Mouse (Mus musculus) CH12.LX (cell line): ENCODE results near the gene Gm49388. TPM values are rescaled to one million over a fixed set of nuclear protein-coding genes. Genes with fewer than 3 reads are reported as not detected.

Source experiments
- DNase-seq: peaks from one replicate; pipeline ENCODE4 v3.0.0-alpha.2; 2013; ENCODE audit errors: extremely low read depth
- H3K27ac ChIP-seq: 2 replicates; pipeline ENCODE4 v1.5.1; 2012; ENCODE audit warnings: low read depth, mild to moderate bottlenecking, control low read depth, moderate library complexity; ENCODE audit not compliant: insufficient read depth
- H3K27me3 ChIP-seq: replicated peaks from 2 replicates; pipeline ENCODE3; 2012; ENCODE audit warnings: inconsistent platforms
- H3K36me3 ChIP-seq, 2 experiments: replicated peaks in 1 of 2; 2 replicates each; pipeline versions ENCODE3 to v1.6.1; 2012; ENCODE audit warnings: inconsistent platforms in 1 of 2, low read length in 1 of 2, mild to moderate bottlenecking in 1 of 2, mixed read lengths in 1 of 2, moderate library complexity in 1 of 2; ENCODE audit not compliant: control insufficient read depth in 1 of 2, insufficient read depth in 1 of 2
- H3K4me1 ChIP-seq, 2 experiments: 2 replicates each; pipeline ENCODE4 v1.6.1; 2012; ENCODE audit warnings: inconsistent platforms in 1 of 2, moderate library complexity in 1 of 2; ENCODE audit not compliant: insufficient read depth in 2 of 2, control insufficient read depth in 1 of 2
- H3K4me2 ChIP-seq: 2 replicates; pipeline ENCODE4 v1.6.1; 2012; ENCODE audit warnings: low read depth, mild to moderate bottlenecking, control low read depth; ENCODE audit not compliant: poor library complexity, insufficient read depth, severe bottlenecking
- H3K4me3 ChIP-seq, 3 experiments: fragments of 150-350 bp in 1 of 3; sonication (generic) in 1 of 3; replicated peaks in 1 of 3; 2 replicates each; pipeline versions ENCODE3 to v1.5.1; 2011 to 2012; ENCODE audit warnings: low read depth in 2 of 3, low read length in 2 of 3, mild to moderate bottlenecking in 2 of 3, moderate library complexity in 2 of 3, control low read depth in 1 of 3, improper control_type of control experiment in 1 of 3, inconsistent platforms in 1 of 3, mixed read lengths in 1 of 3; ENCODE audit not compliant: poor library complexity in 1 of 3
- H3K79me2 ChIP-seq: replicated peaks from 2 replicates; pipeline ENCODE4 v1.6.1; 2012; ENCODE audit warnings: mild to moderate bottlenecking, moderate library complexity; ENCODE audit not compliant: control insufficient read depth, poor library complexity, insufficient read depth, severe bottlenecking; ENCODE audit errors: extremely low read depth
- H3K9ac ChIP-seq: 2 replicates; pipeline ENCODE4 v1.6.1; 2012; ENCODE audit warnings: low read depth, mild to moderate bottlenecking, control low read depth, moderate library complexity; ENCODE audit not compliant: insufficient read depth
- H3K9me3 ChIP-seq: replicated peaks from 2 replicates; pipeline ENCODE3; 2012; ENCODE audit warnings: low read length, inconsistent platforms, mixed read lengths
- BHLHE40 ChIP-seq: IDR thresholded peaks from 2 replicates; pipeline ENCODE4 v1.6.1; 2011; ENCODE audit warnings: mild to moderate bottlenecking, low read depth, low read length, improper control_type of control experiment
- CHD2 ChIP-seq: IDR thresholded peaks from 2 replicates; pipeline ENCODE4 v1.6.1; 2011; ENCODE audit warnings: low read length, improper control_type of control experiment
- E2F4 ChIP-seq: IDR thresholded peaks from 2 replicates; pipeline ENCODE4 v1.6.1; 2011; ENCODE audit warnings: low read depth, low read length, improper control_type of control experiment; ENCODE audit not compliant: insufficient replicate concordance
- ELF1 ChIP-seq: IDR thresholded peaks from 2 replicates; pipeline ENCODE4 v1.6.1; 2014; ENCODE audit warnings: low read depth, mild to moderate bottlenecking, inconsistent platforms, low read length, improper control_type of control experiment
- EP300 ChIP-seq: IDR thresholded peaks from 2 replicates; pipeline ENCODE4 v1.6.1; 2011; ENCODE audit warnings: low read length, improper control_type of control experiment
- ETS1 ChIP-seq: conservative IDR thresholded peaks from 2 replicates; pipeline ENCODE4 v1.6.1; 2012; ENCODE audit warnings: low read depth, mild to moderate bottlenecking, inconsistent platforms, low read length, improper control_type of control experiment, moderate library complexity
- GABPA ChIP-seq: IDR thresholded peaks from 2 replicates; pipeline ENCODE4 v1.6.1; 2012; ENCODE audit warnings: low read depth, low read length, improper control_type of control experiment, inconsistent platforms; ENCODE audit not compliant: insufficient replicate concordance
- HCFC1 ChIP-seq: IDR thresholded peaks from 2 replicates; pipeline ENCODE4 v1.6.1; 2012; ENCODE audit warnings: low read depth, mild to moderate bottlenecking, inconsistent platforms, low read length, improper control_type of control experiment
- IRF4 ChIP-seq: IDR thresholded peaks from 2 replicates; pipeline ENCODE4 v1.6.1; 2014; ENCODE audit warnings: low read depth, mild to moderate bottlenecking, inconsistent platforms, low read length, improper control_type of control experiment
- KAT2A ChIP-seq: IDR thresholded peaks from 2 replicates; pipeline ENCODE4 v1.6.1; 2012; ENCODE audit warnings: low read length, improper control_type of control experiment, inconsistent platforms; ENCODE audit not compliant: insufficient replicate concordance
- MAFK ChIP-seq: IDR thresholded peaks from 2 replicates; pipeline ENCODE4 v1.6.1; 2011; ENCODE audit warnings: low read length, improper control_type of control experiment; ENCODE audit not compliant: insufficient replicate concordance
- MAZ ChIP-seq: IDR thresholded peaks from 2 replicates; pipeline ENCODE4 v1.6.1; 2012; ENCODE audit warnings: low read depth, mild to moderate bottlenecking, inconsistent platforms, low read length, improper control_type of control experiment, moderate library complexity
- MEF2A ChIP-seq: IDR thresholded peaks from 2 replicates; pipeline ENCODE4 v1.6.1; 2014; ENCODE audit warnings: low read depth, mild to moderate bottlenecking, inconsistent platforms, low read length, improper control_type of control experiment, borderline replicate concordance
- NELFE ChIP-seq: IDR thresholded peaks from 2 replicates; pipeline ENCODE4 v1.6.1; 2011; ENCODE audit warnings: low read depth, low read length, improper control_type of control experiment
- NRF1 ChIP-seq: IDR thresholded peaks from 2 replicates; pipeline ENCODE4 v1.6.1; 2014; ENCODE audit warnings: low read depth, mild to moderate bottlenecking, inconsistent platforms, low read length, improper control_type of control experiment, moderate library complexity
- PAX5 ChIP-seq: IDR thresholded peaks from 2 replicates; pipeline ENCODE4 v1.6.1; 2012; ENCODE audit warnings: low read length, inconsistent platforms, mixed read lengths
- POLR2A ChIP-seq: IDR thresholded peaks from 2 replicates; pipeline ENCODE4 v1.6.1; 2011; ENCODE audit warnings: low read depth, mild to moderate bottlenecking, improper control_type of control experiment, low read length
- POLR2AphosphoS2 ChIP-seq: IDR thresholded peaks from 2 replicates; pipeline ENCODE4 v1.6.1; 2011; ENCODE audit warnings: low read depth, low read length, improper control_type of control experiment
- RAD21 ChIP-seq: IDR thresholded peaks from 2 replicates; pipeline ENCODE4 v1.6.1; 2011; ENCODE audit warnings: low read depth, mild to moderate bottlenecking, low read length, improper control_type of control experiment, moderate library complexity
- RCOR1 ChIP-seq: conservative IDR thresholded peaks from 2 replicates; pipeline ENCODE4 v1.6.1; 2012; ENCODE audit warnings: low read depth, mild to moderate bottlenecking, inconsistent platforms, low read length, improper control_type of control experiment
- SIN3A ChIP-seq: IDR thresholded peaks from 2 replicates; pipeline ENCODE4 v1.6.1; 2012; ENCODE audit warnings: low read length, improper control_type of control experiment, inconsistent platforms
- SMC3 ChIP-seq: IDR thresholded peaks from 2 replicates; pipeline ENCODE4 v1.6.1; 2011; ENCODE audit warnings: low read depth, low read length, improper control_type of control experiment
- TBP ChIP-seq: conservative IDR thresholded peaks from 2 replicates; pipeline ENCODE4 v1.6.1; 2011; ENCODE audit warnings: low read depth, low read length, improper control_type of control experiment
- TCF12 ChIP-seq: IDR thresholded peaks from 2 replicates; pipeline ENCODE4 v1.6.1; 2014; ENCODE audit warnings: low read depth, mild to moderate bottlenecking, inconsistent platforms, low read length, improper control_type of control experiment
- UBTF ChIP-seq: IDR thresholded peaks from 2 replicates; pipeline ENCODE4 v1.6.1; 2012; ENCODE audit warnings: low read depth, mild to moderate bottlenecking, inconsistent platforms, low read length, improper control_type of control experiment, moderate library complexity
- USF1 ChIP-seq: IDR thresholded peaks from 2 replicates; pipeline ENCODE4 v1.6.1; 2014; ENCODE audit warnings: low read depth, mild to moderate bottlenecking, inconsistent platforms, low read length, improper control_type of control experiment
- USF2 ChIP-seq: conservative IDR thresholded peaks from 2 replicates; pipeline ENCODE4 v1.6.1; 2011; ENCODE audit warnings: low read depth, low read length, improper control_type of control experiment
- ZC3H11A ChIP-seq: IDR thresholded peaks from 2 replicates; pipeline ENCODE4 v1.6.1; 2012; ENCODE audit warnings: low read depth, mild to moderate bottlenecking, inconsistent platforms, low read length, improper control_type of control experiment
- ZKSCAN1 ChIP-seq: IDR thresholded peaks from 2 replicates; pipeline ENCODE4 v1.6.1; 2012; ENCODE audit warnings: low read depth, inconsistent platforms, low read length, improper control_type of control experiment, borderline replicate concordance
- ZMIZ1 ChIP-seq: IDR thresholded peaks from 2 replicates; pipeline ENCODE4 v1.6.1; 2012; ENCODE audit warnings: low read depth, mild to moderate bottlenecking, inconsistent platforms, low read length, improper control_type of control experiment
- dilution Hi-C: fragments of 300-500 bp; cut with MboI; formaldehyde crosslinking; loops from 2 replicates; pipeline ENCODE4 v1.14.3; 2020; ENCODE audit warnings: low sequenced_read_pairs; ENCODE audit not compliant: extremely low pct_unique_long_range_greater_than_20kb, extremely low pct_ligation_motif_present
- in situ Hi-C: fragments of 300-500 bp; cut with MboI; formaldehyde crosslinking; loops from 3 replicates; pipeline ENCODE4 v1.14.3; 2019; ENCODE audit warnings: low sequenced_read_pairs, low pct_ligation_motif_present, low pct_unique_long_range_greater_than_20kb, mixed read lengths
- polyA plus RNA-seq: library from polyadenylated mRNA; unstranded; fragments of >175 nt; gene quantifications from 2 replicates; pipeline ENCODE4 v1.2.1, GENCODE M21; 2012; ENCODE audit warnings: low read depth; ENCODE audit not compliant: insufficient read length
- total RNA-seq, 2 experiments: library from RNA; depleted of rRNA; stranded (reverse); fragments of 300-350 nt in 1 of 2; fragments of >200 nt in 1 of 2; gene quantifications; 2 replicates each; pipeline ENCODE4 v1.2.3; 2012 to 2014

Gene Gm49388
- total and polyA plus RNA-seq, 3 experiments, result 0.98 to 4.3 TPM; not detected in 1

DNA sequence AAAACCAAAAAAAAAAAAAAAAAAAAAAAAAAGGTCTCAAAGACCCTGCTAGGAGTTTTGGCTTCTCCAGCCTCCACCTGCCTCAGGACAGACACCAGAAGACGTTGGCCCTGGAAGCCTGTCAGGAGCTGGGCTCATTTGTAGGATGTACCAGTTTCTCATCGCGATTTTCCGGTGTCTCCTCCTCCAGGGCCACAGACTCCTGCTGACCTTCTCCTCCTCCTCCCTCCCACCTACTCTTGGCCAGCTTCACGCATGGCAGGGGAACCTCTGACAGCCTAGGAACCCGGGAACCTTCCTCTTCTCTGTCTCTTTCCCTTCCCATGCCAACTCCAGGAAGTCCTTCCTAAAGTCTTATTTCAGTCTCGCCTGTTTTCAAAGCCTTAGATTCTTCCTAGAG, 31.6 kb downstream of the Gm49388 start:
- TF ChIP-seq TBP (no peak), IRF4 (no peak), EP300 (no peak), SIN3A (no peak), POLR2AphosphoS2 (no peak), PAX5 (no peak), ETS1 (no peak), E2F4 (no peak), CHD2 (no peak), MAZ (no peak), NELFE (no peak), ZKSCAN1 (no peak), TCF12 (no peak), ZMIZ1 (no peak), ELF1 (no peak), GABPA (no peak), POLR2A (no peak)
- dilution Hi-C loops, result no loop called here
- in situ Hi-C loops, result loop anchor here (5.0 kb wide), 1 partner anchor 40 kb away; the partner anchor contains the start of gene Setd1a

DNA sequence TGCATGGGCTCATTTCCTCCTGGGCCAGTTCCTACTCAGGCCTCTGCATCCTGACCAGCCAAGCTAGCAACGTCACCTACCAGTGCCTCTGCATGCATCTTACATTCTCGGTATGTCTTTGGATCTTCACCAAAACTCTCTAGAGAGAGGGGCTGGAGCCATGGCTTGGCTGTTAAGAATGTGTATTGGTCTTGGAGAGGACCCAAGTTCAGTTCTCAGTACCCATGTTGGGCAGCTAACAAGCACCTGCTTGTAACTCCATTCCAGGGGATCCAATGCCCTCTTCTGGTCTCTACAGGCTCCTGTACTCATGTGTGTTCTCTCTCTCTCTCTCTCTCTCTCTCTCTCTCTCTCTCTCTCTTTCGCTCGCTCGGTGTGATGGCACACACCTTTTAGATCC, 32.4 kb downstream of the Gm49388 start:
- dilution Hi-C loops (no loop called here), in situ Hi-C loops (loop anchor here (5.0 kb wide), 1 partner anchor 40 kb away; the partner anchor contains the start of gene Setd1a)
- Histone ChIP-seq H3K4me2 (no peak overlapping the region), H3K9ac (no peak overlapping the region), H3K4me1 (peaks cover 10 to 45% of the 10 kb centered on the region in 2 experiments), H3K27ac (no peak overlapping the region), H3K79me2 (no peaks in the 10 kb centered on the region), H3K27me3 (no peaks in the 10 kb centered on the region), H3K36me3 (no peaks in the 10 kb centered on the region), H3K9me3 (no peaks in the 10 kb centered on the region), H3K4me3 (no peak overlapping the region)
- no peak for DNase-seq
- TF ChIP-seq USF1, result no peak
- no peak for TF ChIP-seq MEF2A
- no peak for TF ChIP-seq HCFC1
- no peak for TF ChIP-seq CHD2
- TF ChIP-seq TBP, result no peak
- no peak for TF ChIP-seq RCOR1
- TF ChIP-seq ZC3H11A, result no peak
- no peak for TF ChIP-seq UBTF
- TF ChIP-seq IRF4, result no peak
- TF ChIP-seq NRF1, result no peak
- no peak for TF ChIP-seq SIN3A
- no peak for TF ChIP-seq RAD21
- no peak for TF ChIP-seq ZKSCAN1
- TF ChIP-seq SMC3, result no peak
- TF ChIP-seq MAZ, result no peak
- TF ChIP-seq KAT2A, result no peak
- TF ChIP-seq MAFK, result no peak
- TF ChIP-seq USF2, result no peak
- TF ChIP-seq BHLHE40, result no peak

More for the DNA sequence above, 31.6 kb downstream of the Gm49388 start:
- no peak for DNase-seq
- Histone ChIP-seq H3K27me3 (no peaks in the 10 kb centered on the region), H3K9ac (no peak overlapping the region), H3K4me2 (no peak overlapping the region), H3K36me3 (no peaks in the 10 kb centered on the region), H3K27ac (no peak overlapping the region), H3K4me3 (no peak overlapping the region), H3K4me1 (peaks cover 10 to 42% of the 10 kb centered on the region in 2 experiments), H3K9me3 (no peaks in the 10 kb centered on the region), H3K79me2 (no peaks in the 10 kb centered on the region)
